Mouse (Mus musculus) brain, embryonic 14.5 days (tissue): ENCODE measurements around the gene Celf2. TPM values are rescaled to one million over a fixed set of nuclear protein-coding genes. Genes with fewer than 3 reads are reported as not detected.
A peak's percentile ranks its signal among the peaks of the same experiment; 100 is the strongest.

Experiments used
- DNase-seq: peaks from one replicate; pipeline ENCODE4 v3.0.0-alpha.2; 2011; ENCODE audit warnings: low read depth
- CTCF ChIP-seq: fragments of 200-500 bp; IDR thresholded peaks from 2 replicates; pipeline ENCODE4 v1.5.1; 2012; ENCODE audit warnings: inconsistent platforms, mild to moderate bottlenecking, moderate library complexity, borderline replicate concordance; ENCODE audit not compliant: insufficient read depth, insufficient read length; ENCODE audit errors: extremely low read depth
- POLR2A ChIP-seq: fragments of 200-500 bp; IDR thresholded peaks from 2 replicates; pipeline ENCODE4 v1.6.1; 2012; ENCODE audit warnings: mild to moderate bottlenecking, inconsistent platforms, borderline replicate concordance; ENCODE audit not compliant: poor library complexity, insufficient read depth, insufficient read length, severe bottlenecking; ENCODE audit errors: extremely low read depth
- polyA plus RNA-seq: library from polyadenylated mRNA; depleted of rRNA; stranded (reverse); fragments of >200 nt; gene quantifications from 2 replicates; pipeline ENCODE4 v1.2.3, GENCODE M21; 2012

Celf2 gene
- polyA plus RNA-seq, 1 experiment = 161 TPM

DNA sequence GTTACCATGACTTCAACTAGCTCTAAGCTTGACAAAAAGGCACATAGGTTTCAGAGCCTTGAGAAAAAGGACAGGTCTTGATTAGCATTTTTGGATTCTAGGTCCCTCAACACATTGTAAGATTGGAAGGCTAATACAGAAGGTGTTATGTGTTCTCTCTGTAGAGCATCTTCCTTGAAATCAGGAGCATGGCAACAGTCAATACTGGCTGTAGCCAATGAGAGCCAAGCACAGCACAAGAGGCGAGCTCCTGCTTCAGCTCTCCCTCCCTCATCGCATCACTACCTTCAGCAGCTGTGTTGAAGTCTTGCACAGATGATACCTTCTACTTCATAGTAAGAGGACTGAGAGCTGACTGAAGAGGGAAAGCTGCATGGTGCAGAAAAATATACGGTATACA, 890.5 kb downstream of the Celf2 start:
- DNase-seq = peak; percentile 62
- TF ChIP-seq CTCF = no peak
- TF ChIP-seq POLR2A = no peak

DNA sequence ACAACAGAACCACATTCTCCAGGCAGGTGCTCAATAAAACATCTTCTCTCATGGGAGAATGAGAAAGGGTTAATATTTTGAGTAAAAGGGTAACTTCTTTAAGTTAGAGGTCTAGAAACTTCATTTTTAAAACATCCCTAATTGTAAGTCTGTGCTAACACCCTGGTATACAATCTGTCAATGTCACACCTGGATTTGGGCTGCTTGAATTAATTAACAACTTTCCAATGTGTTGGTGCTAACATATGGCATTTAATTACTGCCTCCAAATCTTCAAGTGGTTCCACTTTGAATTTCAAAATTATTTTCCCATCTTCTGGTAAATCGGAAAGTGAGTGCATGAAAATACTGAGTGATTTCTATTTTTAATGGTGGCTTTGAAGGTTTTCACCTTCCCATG, 890.9 kb downstream of the Celf2 start:
- peak; percentile 83 for DNase-seq
- no peak for TF ChIP-seq CTCF

DNA sequence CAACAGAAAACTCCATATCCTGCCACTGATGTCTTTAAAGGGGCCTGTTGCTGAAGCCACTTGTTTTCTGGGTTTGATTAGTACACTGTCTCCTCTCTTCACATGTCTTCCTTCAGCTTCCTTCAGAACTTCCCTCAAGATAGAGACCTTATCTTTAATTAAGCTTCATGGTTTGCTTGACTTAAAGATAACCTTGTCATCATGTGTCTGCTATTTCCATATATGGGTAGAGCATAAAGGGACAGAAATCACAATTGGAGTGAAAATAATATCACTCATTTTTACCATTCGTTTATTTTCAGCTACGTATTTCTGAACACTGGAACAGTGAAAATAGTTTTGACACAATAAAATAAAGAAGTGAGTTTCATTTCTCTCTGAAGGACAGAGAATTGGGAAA, 905.0 kb downstream of the Celf2 start:
- TF ChIP-seq CTCF = no peak

DNA sequence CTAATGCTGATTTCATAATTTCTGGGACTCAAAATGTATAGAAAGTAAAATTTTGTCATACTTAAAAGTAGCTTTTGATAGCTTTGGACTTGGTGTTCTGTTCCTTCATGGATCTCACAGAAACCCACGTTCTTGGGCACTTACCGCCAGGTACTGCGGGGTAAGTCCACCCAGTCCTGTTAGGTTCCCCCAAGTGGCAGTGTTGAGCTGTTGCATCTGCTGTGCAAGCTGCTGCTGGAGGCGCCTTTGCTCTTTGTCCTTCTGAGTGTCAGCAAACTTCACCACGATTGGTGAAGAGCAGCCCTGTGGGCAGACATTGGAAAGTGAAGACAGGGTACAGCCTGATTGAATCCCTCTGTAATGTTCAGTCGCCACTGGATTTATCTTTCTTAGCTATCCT, 905.5 kb downstream of the Celf2 start:
- TF ChIP-seq POLR2A (no peak), CTCF (no peak; the same call in 1 of the 2 replicates)
- DNase-seq = no peak

More for the DNA sequence above, 905.0 kb downstream of the Celf2 start:
- no peak for DNase-seq

DNA sequence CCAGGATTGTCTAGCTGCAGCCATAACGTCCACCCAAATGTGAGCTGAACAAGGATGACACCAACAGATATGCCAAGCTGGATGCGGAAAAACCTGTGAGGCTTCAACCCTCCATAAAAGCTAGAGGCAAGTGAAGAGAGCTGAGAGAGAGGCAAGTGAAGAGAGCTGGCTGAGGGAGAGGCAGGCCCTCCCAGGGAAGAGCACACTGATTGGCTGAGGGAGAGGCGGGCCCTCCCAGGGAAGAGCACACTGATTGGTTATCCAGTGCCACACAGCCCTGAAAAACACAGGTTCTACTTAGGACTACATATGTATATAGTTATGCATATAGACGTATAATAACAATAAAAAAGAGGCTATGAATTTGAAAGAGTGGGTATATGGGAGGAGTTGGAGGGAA, 907.2 kb downstream of the Celf2 start:
- DNase-seq = no peak
- TF ChIP-seq CTCF = no peak
- TF ChIP-seq POLR2A = no peak

DNA sequence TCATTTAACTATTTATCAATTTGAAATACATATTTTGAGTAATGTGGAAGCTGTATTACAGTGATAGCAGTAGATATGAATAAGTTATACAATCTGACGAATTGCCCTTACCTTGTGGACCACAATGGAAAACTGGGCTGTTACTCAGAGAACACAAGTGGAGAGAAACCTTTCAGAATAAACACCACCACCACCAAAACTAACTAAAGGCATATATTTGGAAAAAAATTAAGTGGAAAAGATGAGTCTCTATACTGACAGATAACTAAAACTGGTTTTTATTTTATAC, 910.5 kb downstream of the Celf2 start:
- TF ChIP-seq POLR2A (no peak), CTCF (no peak)
- DNase-seq = no peak

DNA sequence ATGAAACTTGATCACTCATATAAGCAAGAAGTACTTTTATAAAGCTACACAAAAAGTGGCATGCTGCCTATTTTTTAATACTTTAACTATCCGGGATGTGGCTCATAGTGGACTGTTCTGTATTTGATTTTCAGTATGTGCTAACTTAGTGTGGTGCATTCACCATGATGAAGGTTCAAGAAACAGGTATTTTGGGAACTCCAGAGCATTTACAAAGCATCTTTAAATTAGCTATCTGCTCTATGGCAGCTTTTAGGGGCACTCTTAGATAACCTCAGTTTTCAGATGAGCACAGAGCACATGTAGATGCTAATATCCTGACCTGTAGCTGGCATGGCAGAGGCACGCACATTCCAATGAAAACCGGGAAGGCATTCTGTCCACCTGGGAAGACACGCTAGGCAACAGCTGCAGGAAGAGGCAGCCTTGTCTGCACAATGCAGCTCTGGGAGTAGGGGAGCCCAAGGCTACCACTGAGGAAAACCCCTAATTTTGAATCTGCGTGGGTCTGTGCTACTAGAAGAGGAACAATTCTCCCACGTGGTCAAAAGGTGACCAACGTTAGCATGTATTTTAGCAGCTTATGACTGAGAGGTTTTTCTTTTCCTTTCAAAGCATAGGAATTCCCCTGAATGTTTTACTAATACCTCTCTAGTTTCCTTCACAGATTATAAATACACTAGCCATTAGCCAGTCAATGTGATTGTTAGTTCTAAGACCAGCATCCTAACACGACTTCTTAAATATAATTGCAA, 911.1 kb downstream of the Celf2 start:
- no peak for DNase-seq

DNA sequence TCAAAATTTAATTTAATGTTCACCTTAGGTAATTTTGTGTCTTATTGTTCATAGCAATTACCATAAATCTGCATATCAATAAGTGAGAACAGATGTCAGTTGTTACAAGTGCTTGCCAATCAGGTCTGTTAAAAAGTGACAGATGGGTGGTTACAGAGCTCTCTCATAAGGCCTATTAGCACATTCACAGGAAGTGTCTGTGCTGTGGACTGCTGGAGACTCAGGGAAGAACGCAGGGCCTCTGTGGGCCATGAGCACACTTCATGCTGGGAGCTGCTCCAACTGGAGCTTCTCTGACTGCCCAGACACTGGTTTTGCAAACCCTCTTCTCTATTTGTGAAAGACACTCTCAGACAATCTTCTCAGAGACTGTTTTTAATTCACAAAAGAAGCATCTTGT, 914.6 kb downstream of the Celf2 start:
- TF ChIP-seq POLR2A (no peak), CTCF (no peak)
- peak; percentile 96 for DNase-seq

More for the DNA sequence above, 911.1 kb downstream of the Celf2 start:
- TF ChIP-seq POLR2A (no peak), CTCF (no peak)

DNA sequence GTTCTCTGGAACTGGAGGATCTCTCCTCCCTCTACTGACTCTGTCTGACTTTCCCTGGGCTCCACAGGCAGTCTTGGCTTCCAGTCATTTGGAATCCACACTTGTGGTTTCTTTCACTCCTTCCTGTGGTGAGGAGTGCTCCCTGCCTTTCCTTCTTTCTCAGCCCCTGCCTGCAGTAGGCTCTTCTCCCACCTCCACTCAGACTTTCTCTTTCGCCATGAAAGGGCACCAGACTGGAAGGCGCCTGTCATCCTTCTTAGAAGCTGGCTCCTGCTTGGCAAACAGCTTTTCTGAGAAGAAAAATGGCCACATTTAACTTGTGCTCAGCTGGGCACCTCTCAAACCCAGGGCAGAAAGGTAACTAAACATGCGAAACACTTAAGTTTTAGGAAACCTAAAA, 915.2 kb downstream of the Celf2 start:
- DNase-seq = peak; percentile 84

DNA sequence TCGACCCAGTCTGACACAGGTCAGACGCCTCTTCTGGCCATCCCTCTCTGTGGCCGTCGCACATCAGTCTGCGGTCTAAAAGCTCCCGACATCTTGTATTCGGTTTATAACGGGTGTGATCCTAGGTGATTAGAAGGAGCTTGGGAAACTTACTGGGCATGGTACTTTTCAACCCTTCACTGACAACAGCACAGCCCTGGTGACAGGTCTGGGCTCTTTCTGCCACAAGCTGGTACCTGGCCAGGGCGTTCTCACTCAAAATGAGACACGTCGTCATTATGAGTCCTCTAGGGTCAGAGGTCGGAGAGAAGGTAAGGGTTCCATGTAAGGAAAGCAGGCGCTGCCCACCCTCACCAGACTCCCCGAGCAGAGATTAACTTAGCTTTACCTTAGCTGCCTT, 915.6 kb downstream of the Celf2 start:
- DNase-seq = no peak
- TF ChIP-seq CTCF = no peak
- TF ChIP-seq POLR2A = no peak

More for the DNA sequence above, 915.2 kb downstream of the Celf2 start:
- TF ChIP-seq POLR2A (no peak), CTCF (no peak)

DNA sequence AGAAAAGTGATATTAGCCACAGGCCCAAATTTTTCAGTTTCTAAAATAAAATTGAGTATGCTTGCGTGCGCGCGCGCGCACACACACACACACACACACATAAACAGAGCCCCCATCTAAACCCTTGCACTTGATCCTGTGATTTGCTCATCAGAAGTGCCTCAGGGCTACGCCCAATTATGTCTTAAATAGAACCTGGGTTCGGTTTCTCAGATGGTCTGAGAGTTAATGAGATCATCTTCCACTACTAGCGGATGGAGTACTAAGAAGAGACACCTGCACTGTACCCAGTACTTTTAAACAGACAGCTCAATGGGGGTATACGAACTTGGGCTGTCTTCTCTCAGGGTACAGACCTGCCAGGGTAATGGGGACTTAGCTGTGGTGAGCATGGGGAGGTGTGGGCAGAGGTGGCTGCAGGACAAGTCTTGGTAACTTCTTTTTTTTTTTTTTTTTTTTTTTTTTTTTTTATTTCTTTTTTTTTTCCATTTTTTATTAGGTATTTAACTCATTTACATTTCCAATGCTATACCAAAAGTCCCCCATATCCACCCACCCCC, 923.2 kb downstream of the Celf2 start:
- TF ChIP-seq CTCF (no peak), POLR2A (no peak)

DNA sequence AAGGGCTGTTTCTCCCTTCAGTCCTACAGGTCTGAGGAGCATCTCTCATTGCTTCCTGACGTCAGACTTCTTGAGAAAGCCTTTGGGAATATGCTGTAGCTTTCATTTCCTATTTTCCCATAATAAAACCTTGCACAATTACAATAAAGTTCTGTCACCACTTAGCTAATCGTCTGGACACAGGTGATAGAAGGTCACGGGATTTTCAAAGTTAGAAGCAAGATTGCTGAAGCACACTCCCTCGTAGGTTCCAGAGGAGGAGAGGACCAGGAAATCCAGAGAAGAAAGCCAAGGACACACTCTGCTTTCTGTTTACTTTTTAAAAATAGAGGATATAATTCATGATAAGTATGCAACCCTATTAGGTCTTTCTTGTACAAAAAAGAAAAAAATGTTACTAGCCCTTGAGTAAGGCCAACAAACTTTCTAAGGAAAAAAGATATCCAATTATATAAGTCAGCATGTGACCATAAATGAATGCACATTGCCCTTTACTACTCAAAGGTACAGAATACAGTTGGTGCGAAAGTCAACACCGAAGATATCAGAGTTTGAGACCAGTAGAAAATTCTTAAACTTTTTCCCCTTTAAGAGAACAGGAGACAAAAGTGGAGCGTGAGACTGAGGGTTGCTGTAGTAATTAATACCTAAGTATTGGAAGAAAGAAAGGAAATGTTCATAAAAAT, 924.2 kb downstream of the Celf2 start:
- TF ChIP-seq CTCF (no peak), POLR2A (no peak)
- DNase-seq = no peak

More for the DNA sequence above, 923.2 kb downstream of the Celf2 start:
- DNase-seq = no peak

DNA sequence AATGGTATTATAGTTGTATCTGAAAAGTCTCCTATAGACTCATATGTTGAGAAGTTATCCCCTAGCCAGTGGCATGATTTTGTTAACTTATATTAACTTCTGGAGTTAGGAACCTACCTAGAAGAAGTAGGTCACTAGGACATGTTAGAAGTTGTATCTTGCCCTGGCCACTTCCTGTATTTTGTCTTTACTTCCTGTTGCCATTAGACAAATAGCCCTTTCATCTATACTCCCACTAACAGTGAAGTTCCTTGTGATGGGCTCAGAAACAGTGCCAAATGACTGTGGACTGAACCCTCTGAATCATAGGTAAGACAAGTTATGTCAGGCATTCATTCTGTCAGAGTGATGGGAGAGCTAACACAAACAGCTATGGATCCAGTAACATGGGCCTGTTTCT, 926.7 kb downstream of the Celf2 start:
- TF ChIP-seq CTCF (no peak), POLR2A (no peak)
- no peak for DNase-seq
